Mouse (Mus musculus): ENCODE measurements around the gene Wfikkn2. TPM values are rescaled to one million over a fixed set of nuclear protein-coding genes. Genes with fewer than 3 reads are reported as not detected.
"Not testable (repeated sequence)": the region's sequence is repeated elsewhere in the genome, so short reads cannot be mapped to it uniquely, and the experiment has no call there.

Wfikkn2 gene
- polyA plus RNA-seq, 1 experiment from 2014 or later, result 10.2 TPM

GRCm38 (mm10) chr11:94268761-94269160 is 23.0 kb upstream of the Wfikkn2 start:
- ATAC-seq, result no peak
- Histone ChIP-seq H3K4me2 (ENCODE audit: low read length) (no peak overlapping the region), H3K27ac (ENCODE audit: low read depth, low read length) (no peak overlapping the region), H3K4me1 (ENCODE audit: control insufficient read depth, insufficient read depth, low read depth, low read length) (peaks cover 2% of the 10 kb centered on the region; the same call in 1 of the 2 replicates), H3K9me3 (ENCODE audit: control insufficient read depth, low read length) (no peaks in the 10 kb centered on the region), H3K9ac (ENCODE audit: low read depth, low read length) (no peak overlapping the region), H3K36me3 (ENCODE audit: control insufficient read depth, insufficient read depth, low read length) (no peaks in the 10 kb centered on the region), H3K4me3 (ENCODE audit: low read length) (no peak overlapping the region), H3K27me3 (replicated peaks; ENCODE audit: control insufficient read depth, insufficient read depth, low read length) (no peaks in the 10 kb centered on the region)

DNA sequence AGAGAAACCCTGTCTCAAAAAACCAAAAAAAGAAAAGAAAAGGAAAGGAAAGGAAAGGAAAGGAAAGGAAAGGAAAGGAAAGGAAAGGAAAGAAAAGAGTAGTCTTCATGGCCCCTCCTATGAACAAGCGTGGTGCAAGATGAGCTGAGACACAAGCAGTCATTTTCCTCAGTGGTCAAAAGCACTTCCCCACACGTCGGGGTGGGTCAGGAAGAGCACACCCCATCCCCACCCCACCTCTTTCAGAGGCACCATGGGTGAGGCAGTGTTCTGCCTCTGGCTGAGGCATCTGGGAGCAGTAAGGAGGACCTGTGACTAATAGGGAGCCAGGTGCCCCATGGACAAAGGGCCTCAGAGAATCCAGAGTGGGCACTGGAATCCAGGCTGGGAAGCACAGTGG is 20.4 kb upstream of the Wfikkn2 start:
- H3K4me2 ChIP-seq (ENCODE audit: low read length); ATAC-seq; H3K27ac ChIP-seq (ENCODE audit: low read depth, low read length); H3K36me3 ChIP-seq (ENCODE audit: control insufficient read depth, insufficient read depth, low read length); H3K4me3 ChIP-seq (ENCODE audit: low read length); H3K4me1 ChIP-seq (ENCODE audit: control insufficient read depth, insufficient read depth, low read depth, low read length); H3K27me3 ChIP-seq (replicated peaks; ENCODE audit: control insufficient read depth, insufficient read depth, low read length); H3K9ac ChIP-seq (ENCODE audit: low read depth, low read length); H3K9me3 ChIP-seq (ENCODE audit: control insufficient read depth, low read length): not testable (repeated sequence)
- WGBS, result 84% methylated on average over 3 of the region's 3 CpGs

DNA sequence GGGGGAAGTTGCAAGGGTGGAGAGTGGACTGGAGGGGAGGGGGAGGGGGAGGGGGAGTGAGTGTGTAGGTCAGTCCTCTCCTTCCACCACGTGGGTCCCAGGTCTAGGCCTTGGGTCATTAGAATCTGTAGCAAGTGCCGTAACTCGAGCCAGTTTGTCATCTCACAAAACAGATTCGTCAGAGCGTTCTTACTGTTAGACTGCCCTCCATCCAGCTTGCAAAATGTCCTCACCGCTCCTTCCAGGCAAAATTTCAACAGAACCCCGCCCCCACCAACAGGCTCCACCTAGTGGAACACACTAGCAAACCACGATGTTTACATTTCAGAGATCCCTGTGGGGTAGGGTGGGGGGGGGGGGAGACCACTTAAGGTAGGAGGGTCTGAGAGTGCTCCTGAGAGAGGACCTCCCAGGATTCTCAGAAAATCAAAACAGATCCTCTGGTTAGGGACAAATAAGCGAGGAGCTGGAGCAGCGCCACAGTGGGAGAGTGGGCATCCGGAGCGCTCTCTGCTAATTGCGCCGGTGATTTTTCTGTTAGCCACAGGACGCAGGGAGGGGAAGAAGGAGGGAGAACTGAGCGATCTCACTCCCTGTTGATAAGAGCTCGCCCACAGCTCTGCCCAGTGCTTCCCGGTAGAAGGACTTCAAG is 19.5 kb upstream of the Wfikkn2 start:
- H3K27me3 ChIP-seq (replicated peaks; ENCODE audit: control insufficient read depth, insufficient read depth, low read length), result no peaks in the 10 kb centered on the region
- peak overlapping the region; percentile 6 for H3K9ac ChIP-seq (ENCODE audit: low read depth, low read length)
- peak; percentile 62 for ATAC-seq
- WGBS, result 1% methylated on average over 18 of the region's 18 CpGs
- peak overlapping the region; percentile 40; the same call in 1 of the 2 replicates for H3K27ac ChIP-seq (ENCODE audit: low read depth, low read length)
- no peaks in the 10 kb centered on the region for H3K9me3 ChIP-seq (ENCODE audit: control insufficient read depth, low read length)
- H3K4me1 ChIP-seq (ENCODE audit: control insufficient read depth, insufficient read depth, low read depth, low read length), result peaks cover 2% of the 10 kb centered on the region; the same call in 1 of the 2 replicates
- H3K36me3 ChIP-seq (ENCODE audit: control insufficient read depth, insufficient read depth, low read length), result no peaks in the 10 kb centered on the region
- H3K4me3 ChIP-seq (ENCODE audit: low read length), result peak overlapping the region; percentile 23
- peak overlapping the region; percentile 47 for H3K4me2 ChIP-seq (ENCODE audit: low read length)

GRCm38 (mm10) chr11:94261585-94262370 is 16.0 kb upstream of the Wfikkn2 start:
- no peak for ATAC-seq
- Histone ChIP-seq H3K9me3 (ENCODE audit: control insufficient read depth, low read length) (no peaks in the 10 kb centered on the region), H3K36me3 (ENCODE audit: control insufficient read depth, insufficient read depth, low read length) (no peaks in the 10 kb centered on the region), H3K4me2 (ENCODE audit: low read length) (no peak overlapping the region), H3K4me1 (ENCODE audit: control insufficient read depth, insufficient read depth, low read depth, low read length) (peaks cover 2% of the 10 kb centered on the region; the same call in 1 of the 2 replicates), H3K27me3 (replicated peaks; ENCODE audit: control insufficient read depth, insufficient read depth, low read length) (no peaks in the 10 kb centered on the region), H3K4me3 (ENCODE audit: low read length) (no peak overlapping the region), H3K27ac (ENCODE audit: low read depth, low read length) (no peak overlapping the region), H3K9ac (ENCODE audit: low read depth, low read length) (no peak overlapping the region)
- 67% methylated on average over 6 of the region's 6 CpGs for WGBS

DNA sequence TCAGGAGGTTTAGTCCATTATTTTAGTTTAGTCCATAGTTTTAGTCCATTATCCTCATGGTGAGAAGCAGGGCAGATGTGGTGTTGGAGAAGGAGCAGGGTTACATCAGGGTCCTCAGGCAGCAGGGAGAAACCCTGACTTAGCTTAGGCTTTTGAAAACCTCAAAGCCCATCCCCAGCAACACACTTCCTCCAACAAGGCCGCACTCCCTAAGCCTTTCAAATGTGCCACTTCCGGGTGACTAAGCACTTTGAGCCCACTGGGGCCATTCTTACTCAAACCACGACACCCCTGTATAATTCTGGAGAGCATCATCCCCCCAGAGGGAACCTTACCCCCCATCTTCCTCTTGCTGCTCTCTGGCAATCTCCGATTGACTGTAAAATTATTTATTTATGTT is 14.0 kb upstream of the Wfikkn2 start:
- no peaks in the 10 kb centered on the region for H3K27me3 ChIP-seq (replicated peaks; ENCODE audit: control insufficient read depth, insufficient read depth, low read length)
- no peak overlapping the region for H3K9ac ChIP-seq (ENCODE audit: low read depth, low read length)
- H3K4me1 ChIP-seq (ENCODE audit: control insufficient read depth, insufficient read depth, low read depth, low read length), result no peaks in the 10 kb centered on the region
- 61% methylated on average over 4 of the region's 4 CpGs for WGBS
- H3K27ac ChIP-seq (ENCODE audit: low read depth, low read length), result no peak overlapping the region
- no peak overlapping the region for H3K4me2 ChIP-seq (ENCODE audit: low read length)
- H3K4me3 ChIP-seq (ENCODE audit: low read length), result no peak overlapping the region
- no peak for ATAC-seq
- no peaks in the 10 kb centered on the region for H3K9me3 ChIP-seq (ENCODE audit: control insufficient read depth, low read length)
- no peaks in the 10 kb centered on the region for H3K36me3 ChIP-seq (ENCODE audit: control insufficient read depth, insufficient read depth, low read length)

DNA sequence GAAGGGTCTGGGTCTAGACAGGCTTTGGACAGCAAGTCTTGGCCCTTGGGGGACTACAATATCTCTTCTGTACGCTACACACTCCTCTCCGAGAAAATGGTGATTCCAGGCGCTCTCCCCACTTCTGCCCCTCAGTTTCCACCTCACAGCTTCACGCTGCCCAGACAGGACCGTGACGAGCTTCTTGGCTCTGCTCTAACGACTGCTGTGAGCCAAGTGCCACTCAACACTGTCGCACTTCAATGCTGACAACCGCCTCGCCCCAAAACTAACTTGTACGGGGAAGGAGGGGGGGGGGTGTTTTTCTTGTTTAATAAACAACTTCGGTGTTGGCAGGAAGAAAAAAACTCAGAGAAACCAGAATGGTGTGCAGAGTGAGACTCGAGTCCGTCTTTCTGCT is 12.2 kb upstream of the Wfikkn2 start:
- H3K4me3 ChIP-seq (ENCODE audit: low read length), result no peak overlapping the region
- no peak for ATAC-seq
- WGBS, result 66% methylated on average over 14 of the region's 14 CpGs
- H3K4me2 ChIP-seq (ENCODE audit: low read length), result no peak overlapping the region
- H3K27me3 ChIP-seq (replicated peaks; ENCODE audit: control insufficient read depth, insufficient read depth, low read length), result no peaks in the 10 kb centered on the region
- no peaks in the 10 kb centered on the region for H3K9me3 ChIP-seq (ENCODE audit: control insufficient read depth, low read length)
- H3K9ac ChIP-seq (ENCODE audit: low read depth, low read length), result no peak overlapping the region
- H3K36me3 ChIP-seq (ENCODE audit: control insufficient read depth, insufficient read depth, low read length), result no peaks in the 10 kb centered on the region
- no peaks in the 10 kb centered on the region for H3K4me1 ChIP-seq (ENCODE audit: control insufficient read depth, insufficient read depth, low read depth, low read length)
- no peak overlapping the region for H3K27ac ChIP-seq (ENCODE audit: low read depth, low read length)

- Histone ChIP-seq H3K36me3 (ENCODE audit: control insufficient read depth, insufficient read depth, low read length) (no peaks in the 10 kb centered on the region), H3K9me3 (ENCODE audit: control insufficient read depth, low read length) (no peaks in the 10 kb centered on the region), H3K4me3 (ENCODE audit: low read length) (no peak overlapping the region), H3K4me2 (ENCODE audit: low read length) (no peak overlapping the region), H3K9ac (ENCODE audit: low read depth, low read length) (no peak overlapping the region), H3K4me1 (ENCODE audit: control insufficient read depth, insufficient read depth, low read depth, low read length) (no peaks in the 10 kb centered on the region), H3K27ac (ENCODE audit: low read depth, low read length) (no peak overlapping the region), H3K27me3 (replicated peaks; ENCODE audit: control insufficient read depth, insufficient read depth, low read length) (no peaks in the 10 kb centered on the region)
- no peak for ATAC-seq
- 43% methylated on average over 5 of the region's 5 CpGs for WGBS
These were observed 9.9 kb upstream of the Wfikkn2 start for GRCm38 (mm10) chr11:94255733-94256132.

- Histone ChIP-seq H3K27ac (ENCODE audit: low read depth, low read length) (no peak overlapping the region), H3K4me3 (ENCODE audit: low read length) (no peak overlapping the region), H3K36me3 (ENCODE audit: control insufficient read depth, insufficient read depth, low read length) (no peaks in the 10 kb centered on the region), H3K9me3 (ENCODE audit: control insufficient read depth, low read length) (no peaks in the 10 kb centered on the region), H3K27me3 (replicated peaks; ENCODE audit: control insufficient read depth, insufficient read depth, low read length) (no peaks in the 10 kb centered on the region), H3K9ac (ENCODE audit: low read depth, low read length) (no peak overlapping the region), H3K4me2 (ENCODE audit: low read length) (no peak overlapping the region), H3K4me1 (ENCODE audit: control insufficient read depth, insufficient read depth, low read depth, low read length) (no peaks in the 10 kb centered on the region)
- ATAC-seq, result no peak
- WGBS, result 88% methylated on average over 10 of the region's 10 CpGs
These were observed 7.9 kb upstream of the Wfikkn2 start for GRCm38 (mm10) chr11:94253691-94254090.

GRCm38 (mm10) chr11:94253156-94253555 is 7.4 kb upstream of the Wfikkn2 start:
- WGBS, result 80% methylated on average over 9 of the region's 9 CpGs
- H3K4me3 ChIP-seq (ENCODE audit: low read length), result no peak overlapping the region
- H3K27ac ChIP-seq (ENCODE audit: low read depth, low read length), result no peak overlapping the region
- H3K4me1 ChIP-seq (ENCODE audit: control insufficient read depth, insufficient read depth, low read depth, low read length), result no peaks in the 10 kb centered on the region
- no peak overlapping the region for H3K9ac ChIP-seq (ENCODE audit: low read depth, low read length)
- no peaks in the 10 kb centered on the region for H3K27me3 ChIP-seq (replicated peaks; ENCODE audit: control insufficient read depth, insufficient read depth, low read length)
- no peak for ATAC-seq
- no peaks in the 10 kb centered on the region for H3K9me3 ChIP-seq (ENCODE audit: control insufficient read depth, low read length)
- no peak overlapping the region for H3K4me2 ChIP-seq (ENCODE audit: low read length)
- no peaks in the 10 kb centered on the region for H3K36me3 ChIP-seq (ENCODE audit: control insufficient read depth, insufficient read depth, low read length)

All from hindbrain, embryonic 16.5 days (tissue).